ENCODE assay signal across 8 mouse cellular contexts in genomic region chr10:78575105-78575632, GRCm38 (mm10). TPM values are rescaled to one million over a fixed set of nuclear protein-coding genes. Genes with fewer than 3 reads are reported as not detected.
A peak's percentile ranks its signal among the peaks of the same experiment; 100 is the strongest.
DNase-seq lines count a peak whose midpoint lies in the region; ATAC-seq and TF ChIP-seq lines count a peak whose summit lies in the region.

No protein-coding gene starts in this region.

- no peaks in the 10 kb centered on the region for H3K27me3 ChIP-seq in lung, embryonic 15.5 days
- H3K27me3 ChIP-seq in embryonic facial prominence, embryonic 14.5 days (replicated peaks; ENCODE audit: control insufficient read depth, insufficient read depth, low read length), result no peaks in the 10 kb centered on the region
- H3K27me3 ChIP-seq in limb, embryonic 12.5 days, result no peaks in the 10 kb centered on the region

- TF ChIP-seq CTCF in olfactory bulb, adult 2 months (IDR thresholded peaks at IDR 0.05; ENCODE audit: insufficient read depth, low read depth, low read length), result no peak

- peak overlapping the region; percentile 61 for H3K9ac ChIP-seq in lung, embryonic 15.5 days
- peak overlapping the region; percentile 64 for H3K9ac ChIP-seq in embryonic facial prominence, embryonic 14.5 days (ENCODE audit: low read depth, low read length)
- peak overlapping the region; percentile 58 for H3K9ac ChIP-seq in limb, embryonic 12.5 days (replicated peaks)

- peak overlapping the region; percentile 95 for H3K27ac ChIP-seq in lung, embryonic 15.5 days
- peak overlapping the region; percentile 96 for H3K27ac ChIP-seq in embryonic facial prominence, embryonic 14.5 days (replicated peaks; ENCODE audit: low read depth, low read length)
- peak overlapping the region; percentile 91 for H3K27ac ChIP-seq in limb, embryonic 12.5 days
- peak overlapping the region; percentile 91; the same call in 1 of the 2 replicates for H3K27ac ChIP-seq in olfactory bulb, adult 2 months (ENCODE audit: insufficient read depth, low read depth, low read length)

- H3K9me3 ChIP-seq in lung, embryonic 15.5 days, result no peaks in the 10 kb centered on the region
- no peaks in the 10 kb centered on the region for H3K9me3 ChIP-seq in embryonic facial prominence, embryonic 14.5 days (ENCODE audit: control insufficient read depth, low read length)
- H3K9me3 ChIP-seq in limb, embryonic 12.5 days, result no peaks in the 10 kb centered on the region

- no peak for ATAC-seq in lung, embryonic 15.5 days (ENCODE audit: borderline replicate concordance, extremely low read depth, low FRiP score, low TSS enrichment)
- ATAC-seq in embryonic facial prominence, embryonic 14.5 days (ENCODE audit: low read depth), result no peak
- peak; percentile 52 for ATAC-seq in limb, embryonic 12.5 days (ENCODE audit: insufficient number of reproducible peaks, insufficient read depth, low FRiP score, low TSS enrichment, low read depth)

- intact Hi-C loops in left cerebral cortex, postnatal 4 days (cut with DNase I), result no loop called here

- H3K4me1 ChIP-seq in lung, embryonic 15.5 days, result peaks cover 14% of the 10 kb centered on the region
- peaks cover 10% of the 10 kb centered on the region for H3K4me1 ChIP-seq in embryonic facial prominence, embryonic 14.5 days (ENCODE audit: control insufficient read depth, insufficient read depth, low read length)
- peaks cover 16% of the 10 kb centered on the region for H3K4me1 ChIP-seq in limb, embryonic 12.5 days (replicated peaks)
- H3K4me1 ChIP-seq in olfactory bulb, adult 2 months (ENCODE audit: control insufficient read depth, insufficient read depth, low read length), result peaks cover 8% of the 10 kb centered on the region

- peak overlapping the region; percentile 72 for H3K4me3 ChIP-seq in lung, embryonic 15.5 days
- peak overlapping the region; percentile 49 for H3K4me3 ChIP-seq in embryonic facial prominence, embryonic 14.5 days (ENCODE audit: low read depth, low read length)
- H3K4me3 ChIP-seq in limb, embryonic 12.5 days (replicated peaks), result peak overlapping the region; percentile 57
- peak overlapping the region; percentile 81 for H3K4me3 ChIP-seq in olfactory bulb, adult 2 months (ENCODE audit: insufficient read depth, low read depth, low read length)

- no peak for DNase-seq in lung, postnatal 25 days (ENCODE audit: low spot score)
- no peak for DNase-seq in embryonic facial prominence, embryonic 14.5 days (ENCODE audit: low spot score)
- no peak for DNase-seq in left cerebral cortex, postnatal 4 days
- DNase-seq in yolk sac, embryonic 10.5 days (ENCODE audit: low spot score), result no peak
- DNase-seq in thymus, postnatal 4 days, result no peak

- TF ChIP-seq POLR2A in olfactory bulb, adult 2 months (IDR thresholded peaks at IDR 0.05; ENCODE audit: insufficient read depth, low read depth, low read length), result no peak

- 10% methylated on average over 13 of the region's 13 CpGs for WGBS in lung, embryonic 15.5 days
- WGBS in embryonic facial prominence, embryonic 14.5 days, result 16% methylated on average over 13 of the region's 13 CpGs
- 16% methylated on average over 13 of the region's 13 CpGs for WGBS in limb, embryonic 12.5 days
- WGBS in olfactory bulb, adult 2 months, result 10% methylated on average over 13 of the region's 13 CpGs

- peaks cover 12% of the 10 kb centered on the region for H3K36me3 ChIP-seq in lung, embryonic 15.5 days
- peaks cover 37% of the 10 kb centered on the region for H3K36me3 ChIP-seq in embryonic facial prominence, embryonic 14.5 days (ENCODE audit: control insufficient read depth, insufficient read depth, low read length)
- H3K36me3 ChIP-seq in limb, embryonic 12.5 days, result peaks cover 33% of the 10 kb centered on the region

- peak overlapping the region; percentile 75 for H3K4me2 ChIP-seq in lung, embryonic 15.5 days
- peak overlapping the region; percentile 59 for H3K4me2 ChIP-seq in embryonic facial prominence, embryonic 14.5 days (ENCODE audit: low read depth, low read length)
- peak overlapping the region; percentile 68 for H3K4me2 ChIP-seq in limb, embryonic 12.5 days

RNA-seq across cellular contexts. Expression of gene Ilvbl, which starts 1.0 kb away (rescaled TPM):
- polyA plus RNA-seq in lung, embryonic 15.5 days (2015; fragmentation: Nextera tagmentation; extraction: Ambion mirVana), result 49.0 and 52.2 TPM in 2 replicates
- 42.7 and 42.8 TPM in 2 replicates for polyA plus RNA-seq in embryonic facial prominence, embryonic 14.5 days (2014; fragmentation: Nextera tagmentation; extraction: Ambion mirVana)
- polyA plus RNA-seq in limb, embryonic 12.5 days (2016; fragmentation: Nextera tagmentation; extraction: Ambion mirVana), result 49.0 and 49.2 TPM in 2 replicates
- polyA plus RNA-seq in olfactory bulb, adult 2 months (2012; ENCODE audit: insufficient read depth, insufficient read length, low replicate concordance, missing spikeins), result not detected in 2 replicates
- total RNA-seq in left cerebral cortex, postnatal 4 days (2021), result 10 to 100 TPM; 30.0 to 39.9 TPM

RNA-seq across cellular contexts. Expression of gene Syde1, which starts 16.6 kb away (rescaled TPM):
- polyA plus RNA-seq in lung, embryonic 15.5 days (2015; fragmentation: Nextera tagmentation; extraction: Ambion mirVana), result 19.1 and 21.8 TPM in 2 replicates
- polyA plus RNA-seq in embryonic facial prominence, embryonic 14.5 days (2014; fragmentation: Nextera tagmentation; extraction: Ambion mirVana), result 19.6 and 20.6 TPM in 2 replicates
- 19.0 and 19.7 TPM in 2 replicates for polyA plus RNA-seq in limb, embryonic 12.5 days (2016; fragmentation: Nextera tagmentation; extraction: Ambion mirVana)
- polyA plus RNA-seq in olfactory bulb, adult 2 months (2012; ENCODE audit: insufficient read depth, insufficient read length, low replicate concordance, missing spikeins), result not detected in 2 replicates
- total RNA-seq in left cerebral cortex, postnatal 4 days (2021), result 1 to 10 TPM; 4.1 to 4.7 TPM

RNA-seq across cellular contexts. Expression of gene Olfr1357, which starts 42.7 kb away (rescaled TPM):
- not detected in 2 replicates for polyA plus RNA-seq in lung, embryonic 15.5 days (2015; fragmentation: Nextera tagmentation; extraction: Ambion mirVana)
- polyA plus RNA-seq in embryonic facial prominence, embryonic 14.5 days (2014; fragmentation: Nextera tagmentation; extraction: Ambion mirVana), result 0.08 TPM in 1 of 2 replicates, not detected in the other
- not detected in 2 replicates for polyA plus RNA-seq in limb, embryonic 12.5 days (2016; fragmentation: Nextera tagmentation; extraction: Ambion mirVana)
- not detected in 2 replicates for polyA plus RNA-seq in olfactory bulb, adult 2 months (2012; ENCODE audit: insufficient read depth, insufficient read length, low replicate concordance, missing spikeins)
- total RNA-seq in left cerebral cortex, postnatal 4 days (2021), result not detected

RNA-seq across cellular contexts. Expression of gene Olfr1358, which starts 57.9 kb away (rescaled TPM):
- not detected in 2 replicates for polyA plus RNA-seq in lung, embryonic 15.5 days (2015; fragmentation: Nextera tagmentation; extraction: Ambion mirVana)
- polyA plus RNA-seq in embryonic facial prominence, embryonic 14.5 days (2014; fragmentation: Nextera tagmentation; extraction: Ambion mirVana), result not detected in 2 replicates
- polyA plus RNA-seq in limb, embryonic 12.5 days (2016; fragmentation: Nextera tagmentation; extraction: Ambion mirVana), result not detected in 2 replicates
- not detected in 2 replicates for polyA plus RNA-seq in olfactory bulb, adult 2 months (2012; ENCODE audit: insufficient read depth, insufficient read length, low replicate concordance, missing spikeins)
- not detected for total RNA-seq in left cerebral cortex, postnatal 4 days (2021)

Comparison
In these comparisons a context has a peak if more than half of its experiments do, and no peak if none do; other contexts are left out.
1. RNA of gene Syde1, which starts 16.6 kb away (polyA plus RNA-seq): 19.1 to 21.8 TPM in lung, embryonic 15.5 days, 19.6 to 20.6 TPM in embryonic facial prominence, embryonic 14.5 days and 19.0 to 19.7 TPM in limb, embryonic 12.5 days; not detected in olfactory bulb, adult 2 months; every median in the first group is over 10 times any median in the second.
2. Peak in every context shown above with its lines, with median percentiles within 50 percentile points of each other: H3K27ac ChIP-seq, H3K4me2 ChIP-seq, H3K4me3 ChIP-seq and H3K9ac ChIP-seq.